Mouse (Mus musculus): ENCODE measurements around the gene Cntrob.
A peak's percentile ranks its signal among the peaks of the same experiment; 100 is the strongest.

Cntrob gene

GRCm38 (mm10) chr11:69297799-69298198 is 25.8 kb downstream of the Cntrob start:
- no peak for DNase-seq

- DNase-seq = no peak
Measured at GRCm38 (mm10) chr11:69295286-69295685, 28.3 kb downstream of the Cntrob start.

GRCm38 (mm10) chr11:69291111-69291510 is 32.5 kb downstream of the Cntrob start:
- DNase-seq = no peak

- no peak for DNase-seq
Measured at GRCm38 (mm10) chr11:69277267-69277666, 46.3 kb downstream of the Cntrob start.

- no peak for DNase-seq
Measured at GRCm38 (mm10) chr11:69276081-69276480, 47.5 kb downstream of the Cntrob start.

GRCm38 (mm10) chr11:69275650-69276049 is 47.9 kb downstream of the Cntrob start:
- no peak for DNase-seq

- DNase-seq = peak; percentile 81
Measured at GRCm38 (mm10) chr11:69272122-69272740, 51.3 kb downstream of the Cntrob start.

GRCm38 (mm10) chr11:69269575-69269974 is 54.0 kb downstream of the Cntrob start:
- DNase-seq = peak; percentile 84

- DNase-seq = no peak
Measured at GRCm38 (mm10) chr11:69268100-69268499, 55.5 kb downstream of the Cntrob start.

- no peak for DNase-seq
Measured at GRCm38 (mm10) chr11:69267341-69267740, 56.2 kb downstream of the Cntrob start.

GRCm38 (mm10) chr11:69266253-69266652 is 57.3 kb downstream of the Cntrob start:
- DNase-seq = peak; percentile 76

GRCm38 (mm10) chr11:69265410-69265809 is 58.2 kb downstream of the Cntrob start:
- no peak for DNase-seq

GRCm38 (mm10) chr11:69264276-69264675 is 59.3 kb downstream of the Cntrob start:
- DNase-seq = no peak

GRCm38 (mm10) chr11:69260111-69260510 is 63.5 kb downstream of the Cntrob start:
- DNase-seq = no peak

GRCm38 (mm10) chr11:69258287-69258686 is 65.3 kb downstream of the Cntrob start:
- DNase-seq = peak; percentile 48

- DNase-seq = peak; percentile 76
Measured at GRCm38 (mm10) chr11:69257807-69258206, 65.8 kb downstream of the Cntrob start.

GRCm38 (mm10) chr11:69257072-69257471 is 66.5 kb downstream of the Cntrob start:
- DNase-seq = no peak

GRCm38 (mm10) chr11:69254808-69255207 is 68.8 kb downstream of the Cntrob start:
- DNase-seq = no peak

GRCm38 (mm10) chr11:69253131-69253530 is 70.4 kb downstream of the Cntrob start:
- DNase-seq = no peak

GRCm38 (mm10) chr11:69251953-69252352 is 71.6 kb downstream of the Cntrob start:
- no peak for DNase-seq

- no peak for DNase-seq
Measured at GRCm38 (mm10) chr11:69251135-69251842, 72.3 kb downstream of the Cntrob start.

GRCm38 (mm10) chr11:69250106-69250505 is 73.5 kb downstream of the Cntrob start:
- DNase-seq = no peak

Measured in cerebellum, adult 9-10 months (tissue).